Mouse (Mus musculus): Measurements from ENCODE around the gene Man2c1. TPM values are rescaled to one million over a fixed set of nuclear protein-coding genes. Genes with fewer than 3 reads are reported as not detected.
A peak's percentile ranks its signal among the peaks of the same experiment; 100 is the strongest.

The Man2c1 gene
- polyA plus RNA-seq, 1 experiment from 2014 or later = 108 TPM

GRCm38 (mm10) chr9:57146451-57147066 lies 16.1 kb downstream of the Man2c1 start:
- H3K4me2 ChIP-seq = peak overlapping the region; percentile 87
- no peak for ATAC-seq (ENCODE audit: low FRiP score, low read depth)
- WGBS = 84% methylated on average over 17 of the region's 17 CpGs
- no peaks in the 10 kb centered on the region for H3K9me3 ChIP-seq
- peak overlapping the region; percentile 52; the same call in 1 of the 2 replicates for H3K4me3 ChIP-seq
- H3K9ac ChIP-seq = peak overlapping the region; percentile 66; the same call in 1 of the 2 replicates
- no peaks in the 10 kb centered on the region for H3K27me3 ChIP-seq
- H3K4me1 ChIP-seq (replicated peaks) = peaks cover 23% of the 10 kb centered on the region
- peak overlapping the region; percentile 83 for H3K27ac ChIP-seq (replicated peaks)
- peaks cover 7% of the 10 kb centered on the region; the same call in 1 of the 2 replicates for H3K36me3 ChIP-seq

GRCm38 (mm10) chr9:57147205-57148143 lies 17.0 kb downstream of the Man2c1 start:
- H3K4me3 ChIP-seq = peak overlapping the region; percentile 52
- WGBS = 8% methylated on average over 19 of the region's 19 CpGs
- peak; percentile 40 for ATAC-seq (ENCODE audit: low FRiP score, low read depth)
- H3K4me2 ChIP-seq = peak overlapping the region; percentile 87
- H3K27ac ChIP-seq (replicated peaks) = peak overlapping the region; percentile 83
- peaks cover 23% of the 10 kb centered on the region for H3K4me1 ChIP-seq (replicated peaks)
- H3K27me3 ChIP-seq = no peaks in the 10 kb centered on the region
- H3K9ac ChIP-seq = peak overlapping the region; percentile 66
- 0 out of 2 replicates have a peak, but pooled peaks cover 7% of the 10 kb centered on the region for H3K36me3 ChIP-seq
- H3K9me3 ChIP-seq = no peaks in the 10 kb centered on the region

- Histone ChIP-seq H3K36me3 (0 out of 2 replicates have a peak, but pooled peaks cover under 1% of the 10 kb centered on the region), H3K4me1 (replicated peaks) (peaks cover 23% of the 10 kb centered on the region), H3K9me3 (no peaks in the 10 kb centered on the region), H3K4me3 (peak within 1 kb of the TSS; percentile 52), H3K4me2 (peak within 1 kb of the TSS; percentile 87), H3K9ac (peak within 1 kb of the TSS; percentile 66), H3K27ac (replicated peaks) (peak within 1 kb of the TSS; percentile 83), H3K27me3 (no peaks in the 10 kb centered on the region)
- peak; percentile 96 for ATAC-seq (ENCODE audit: low FRiP score, low read depth)
- WGBS = 2% methylated on average over 27 of the region's 27 CpGs
These were observed 17.8 kb downstream of the Man2c1 start, which contains the start of gene Neil1 for GRCm38 (mm10) chr9:57148144-57148878. Neil1 (minus strand) TSS chr9:57148305.

GRCm38 (mm10) chr9:57149021-57149420 lies 18.5 kb downstream of the Man2c1 start:
- peak overlapping the region; percentile 87 for H3K4me2 ChIP-seq
- no peaks in the 10 kb centered on the region; the same call in 1 of the 2 replicates for H3K36me3 ChIP-seq
- WGBS = 63% methylated on average over 6 of the region's 6 CpGs
- H3K27me3 ChIP-seq = no peaks in the 10 kb centered on the region
- ATAC-seq (ENCODE audit: low FRiP score, low read depth) = no peak
- H3K4me1 ChIP-seq (replicated peaks) = peaks cover 23% of the 10 kb centered on the region
- peak overlapping the region; percentile 66 for H3K9ac ChIP-seq
- H3K9me3 ChIP-seq = no peaks in the 10 kb centered on the region
- H3K4me3 ChIP-seq = peak overlapping the region; percentile 52
- peak overlapping the region; percentile 83 for H3K27ac ChIP-seq (replicated peaks)

DNA sequence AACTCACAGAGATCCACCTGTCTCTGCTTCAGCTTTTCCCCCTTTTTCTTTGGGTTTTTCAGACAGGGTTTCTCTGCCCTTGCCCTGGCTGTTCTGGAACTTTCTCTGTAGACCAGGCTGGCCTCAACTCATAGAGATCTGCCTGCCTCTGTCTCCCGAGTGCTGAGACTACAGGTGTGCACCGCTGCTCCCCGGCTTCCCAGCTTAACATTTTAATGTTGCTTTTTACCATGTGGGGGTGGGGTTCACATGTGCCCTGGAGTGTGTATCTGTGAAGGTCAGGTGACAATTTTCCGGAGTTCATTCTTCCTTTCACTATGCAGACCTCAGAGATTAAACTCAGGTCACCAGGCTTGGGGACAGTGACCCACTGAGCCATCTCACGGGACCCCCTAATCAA lies 19.7 kb downstream of the Man2c1 start:
- 93% methylated on average over 5 of the region's 5 CpGs for WGBS
- Histone ChIP-seq H3K27ac (replicated peaks) (no peak overlapping the region), H3K27me3 (no peaks in the 10 kb centered on the region), H3K4me2 (no peak overlapping the region), H3K36me3 (peaks cover 7% of the 10 kb centered on the region; the same call in 1 of the 2 replicates), H3K9me3 (no peaks in the 10 kb centered on the region), H3K4me1 (replicated peaks) (peaks cover 23% of the 10 kb centered on the region), H3K4me3 (no peak overlapping the region), H3K9ac (no peak overlapping the region)
- ATAC-seq (ENCODE audit: low FRiP score, low read depth) = no peak

GRCm38 (mm10) chr9:57152331-57152730 lies 21.8 kb downstream of the Man2c1 start:
- no peak overlapping the region for H3K4me3 ChIP-seq
- H3K9ac ChIP-seq = no peak overlapping the region
- H3K27me3 ChIP-seq = no peaks in the 10 kb centered on the region
- no peak for ATAC-seq (ENCODE audit: low FRiP score, low read depth)
- no peak overlapping the region for H3K4me2 ChIP-seq
- H3K36me3 ChIP-seq = peaks cover 7% of the 10 kb centered on the region; the same call in 1 of the 2 replicates
- no peaks in the 10 kb centered on the region for H3K9me3 ChIP-seq
- peaks cover 31% of the 10 kb centered on the region for H3K4me1 ChIP-seq (replicated peaks)
- WGBS = 50% methylated on average over 6 of the region's 6 CpGs
- no peak overlapping the region for H3K27ac ChIP-seq (replicated peaks)

DNA sequence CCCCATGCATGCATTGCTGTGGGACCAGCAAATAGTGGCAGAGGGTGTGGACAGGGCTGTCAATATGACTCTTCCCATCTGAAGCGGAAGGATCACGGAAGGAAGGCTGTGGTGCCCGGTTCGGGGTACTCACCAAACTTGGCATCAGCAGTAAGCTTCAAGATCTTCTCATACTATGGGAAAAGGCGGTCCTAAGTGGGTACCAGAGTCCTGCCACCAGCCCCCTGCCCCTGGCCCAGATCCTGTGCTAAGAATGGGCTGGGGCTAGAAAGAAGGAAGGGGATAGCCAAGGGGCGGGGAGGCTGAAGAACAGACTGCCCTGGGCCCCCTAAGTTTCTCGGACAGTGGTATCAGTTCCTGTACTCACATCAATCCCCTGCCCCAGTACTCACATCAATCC lies 25.9 kb downstream of the Man2c1 start:
- no peak for ATAC-seq (ENCODE audit: low FRiP score, low read depth)
- 93% methylated on average over 7 of the region's 7 CpGs for WGBS

DNA sequence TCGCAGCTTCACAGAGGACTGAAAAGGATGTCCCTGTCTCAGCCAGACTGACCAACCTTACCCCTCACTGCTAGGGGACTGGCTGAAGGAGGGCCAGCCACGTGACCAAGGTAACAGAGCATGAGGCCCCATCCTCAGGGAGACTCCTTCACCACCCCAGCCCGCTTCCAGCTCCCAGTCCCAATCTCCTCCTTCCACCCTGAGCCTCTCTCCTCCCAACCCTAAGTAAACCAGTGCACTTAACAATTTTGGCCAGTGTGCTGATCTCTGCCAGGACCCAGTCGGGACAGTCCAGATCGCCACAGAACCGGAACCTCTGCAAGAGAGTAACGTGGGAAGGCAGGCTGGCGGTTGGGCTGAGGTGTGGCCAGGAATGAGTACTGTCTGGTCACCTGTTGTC lies 26.3 kb downstream of the Man2c1 start:
- Histone ChIP-seq H3K27me3 (no peaks in the 10 kb centered on the region), H3K4me3 (peak overlapping the region; percentile 88; the same call in 1 of the 2 replicates), H3K4me1 (replicated peaks) (peaks cover 28% of the 10 kb centered on the region), H3K27ac (replicated peaks) (no peak overlapping the region), H3K9me3 (no peaks in the 10 kb centered on the region), H3K9ac (no peak overlapping the region), H3K4me2 (peak overlapping the region; percentile 95), H3K36me3 (peaks cover 7% of the 10 kb centered on the region; the same call in 1 of the 2 replicates)
- ATAC-seq (ENCODE audit: low FRiP score, low read depth) = no peak
- whole genome bisulfite sequencing = 87% methylated on average over 8 of the region's 8 CpGs

More for the DNA sequence above, 25.9 kb downstream of the Man2c1 start:
- no peak overlapping the region for H3K9ac ChIP-seq
- H3K27me3 ChIP-seq = no peaks in the 10 kb centered on the region
- H3K9me3 ChIP-seq = no peaks in the 10 kb centered on the region
- no peak overlapping the region for H3K27ac ChIP-seq (replicated peaks)
- H3K4me1 ChIP-seq (replicated peaks) = peaks cover 28% of the 10 kb centered on the region
- peaks cover 7% of the 10 kb centered on the region; the same call in 1 of the 2 replicates for H3K36me3 ChIP-seq
- no peak overlapping the region for H3K4me3 ChIP-seq
- no peak overlapping the region for H3K4me2 ChIP-seq

DNA sequence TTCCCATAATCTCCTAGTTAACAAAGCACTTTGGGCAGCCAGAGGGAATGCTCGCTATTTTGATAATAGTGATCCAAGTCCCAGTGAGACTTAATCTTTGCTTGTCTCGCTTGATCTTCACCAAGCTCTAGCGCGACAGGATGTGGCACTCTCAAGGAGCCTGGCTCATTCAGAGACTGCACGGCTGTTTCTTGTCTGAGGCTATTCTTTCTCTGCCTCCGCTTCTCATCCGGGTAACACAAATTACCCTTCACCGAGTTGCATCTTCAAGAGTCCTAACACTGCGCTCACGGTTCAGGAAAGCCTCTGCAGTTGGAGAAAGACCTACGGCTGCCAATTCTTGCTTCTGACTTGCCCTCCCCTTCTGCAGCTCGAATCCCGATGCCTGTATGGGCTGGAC lies 27.0 kb downstream of the Man2c1 start:
- H3K9me3 ChIP-seq = no peaks in the 10 kb centered on the region
- WGBS = 34% methylated on average over 13 of the region's 13 CpGs
- H3K4me1 ChIP-seq (replicated peaks) = peaks cover 28% of the 10 kb centered on the region
- peak overlapping the region; percentile 95 for H3K4me2 ChIP-seq
- peak overlapping the region; percentile 77 for H3K9ac ChIP-seq
- peak overlapping the region; percentile 85 for H3K27ac ChIP-seq (replicated peaks)
- no peaks in the 10 kb centered on the region for H3K27me3 ChIP-seq
- peak overlapping the region; percentile 88 for H3K4me3 ChIP-seq
- ATAC-seq (ENCODE audit: low FRiP score, low read depth) = no peak
- H3K36me3 ChIP-seq = peaks cover 7% of the 10 kb centered on the region; the same call in 1 of the 2 replicates

GRCm38 (mm10) chr9:57158013-57158470 lies 27.6 kb downstream of the Man2c1 start, which contains the start of gene Commd4:
Commd4 (minus strand) TSS chr9:57158331.
- Histone ChIP-seq H3K4me3 (peak within 1 kb of the TSS; percentile 88), H3K4me1 (replicated peaks) (peaks cover 28% of the 10 kb centered on the region), H3K27me3 (0 out of 2 replicates have a peak, but pooled peaks cover 2% of the 10 kb centered on the region), H3K4me2 (peak within 1 kb of the TSS; percentile 95), H3K36me3 (peaks cover 7% of the 10 kb centered on the region; the same call in 1 of the 2 replicates), H3K27ac (replicated peaks) (peak within 1 kb of the TSS; percentile 85), H3K9ac (peak within 1 kb of the TSS; percentile 77), H3K9me3 (no peaks in the 10 kb centered on the region)
- peak; percentile 91 for ATAC-seq (ENCODE audit: low FRiP score, low read depth)
- under 1% methylated on average over 24 of the region's 24 CpGs for WGBS

DNA sequence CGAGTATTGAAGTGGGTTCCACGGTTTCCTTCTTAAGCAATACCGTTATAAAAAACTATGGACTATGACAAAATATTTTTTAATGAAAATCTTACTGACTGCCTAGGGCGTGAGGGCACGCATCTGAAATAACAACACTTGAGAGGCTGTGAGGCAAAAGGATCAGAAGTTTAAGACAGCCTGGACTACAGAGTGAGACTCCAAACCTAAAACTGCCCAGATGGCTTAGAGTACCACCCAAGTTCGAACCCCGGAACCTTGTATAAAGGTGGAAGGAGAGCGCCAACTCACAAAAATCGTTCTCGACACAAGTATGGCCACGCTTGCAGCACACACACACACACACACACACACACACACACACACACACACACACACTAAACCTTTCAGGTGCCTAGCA lies 28.0 kb downstream of the Man2c1 start:
- Histone ChIP-seq H3K4me2 (peak overlapping the region; percentile 95), H3K36me3 (peaks cover 7% of the 10 kb centered on the region; the same call in 1 of the 2 replicates), H3K27ac (replicated peaks) (peak overlapping the region; percentile 59), H3K4me3 (peak overlapping the region; percentile 88), H3K9me3 (no peaks in the 10 kb centered on the region), H3K4me1 (replicated peaks) (peaks cover 28% of the 10 kb centered on the region), H3K9ac (peak overlapping the region; percentile 77), H3K27me3 (0 out of 2 replicates have a peak, but pooled peaks cover 2% of the 10 kb centered on the region)
- ATAC-seq (ENCODE audit: low FRiP score, low read depth) = peak; percentile 45
- WGBS = 38% methylated on average over 11 of the region's 11 CpGs
